Mouse (Mus musculus): ENCODE measurements around the gene Nupr1. TPM values are rescaled to one million over a fixed set of nuclear protein-coding genes. Genes with fewer than 3 reads are reported as not detected.
"Not testable (repeated sequence)": the region's sequence is repeated elsewhere in the genome, so short reads cannot be mapped to it uniquely, and the experiment has no call there.

Nupr1 gene
- polyA plus RNA-seq, 1 experiment from 2014 or later = 9.7 TPM

DNA sequence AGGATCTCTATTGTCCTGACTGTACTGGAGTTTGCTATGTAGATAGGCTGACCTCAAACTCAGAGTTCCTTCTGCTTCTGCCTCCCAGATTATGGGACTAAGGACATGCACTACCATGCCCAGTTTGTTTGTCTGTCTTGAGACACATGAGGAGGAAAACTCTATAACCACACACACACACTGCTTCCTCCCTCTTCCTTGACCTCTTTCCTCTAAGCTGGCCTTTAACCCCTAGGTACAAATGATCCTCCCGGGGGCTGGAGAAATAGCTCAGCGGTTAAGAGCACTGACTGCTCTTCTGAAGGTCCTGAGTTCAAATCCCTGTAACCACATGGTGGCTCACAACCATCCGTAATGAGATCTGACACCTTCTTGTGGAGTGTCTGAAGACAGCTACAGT, 13.7 kb upstream of the Nupr1 start:
- Histone ChIP-seq H3K27ac (ENCODE audit: low read depth) (no peak overlapping the region), H3K9ac (no peak overlapping the region), H3K36me3 (ENCODE audit: insufficient read depth) (no peaks in the 10 kb centered on the region), H3K4me3 (ENCODE audit: low read depth, low read length) (no peak overlapping the region), H3K4me2 (no peak overlapping the region), H3K27me3 (ENCODE audit: insufficient read depth, low read length) (no peaks in the 10 kb centered on the region), H3K4me1 (ENCODE audit: insufficient read depth) (no peaks in the 10 kb centered on the region), H3K9me3 (ENCODE audit: low read depth, low read length) (no peaks in the 10 kb centered on the region)
- TF ChIP-seq CTCF (IDR thresholded peaks at IDR 0.05; ENCODE audit: low read depth) = no peak
- DNase-seq (no peak), ATAC-seq (ENCODE audit: insufficient read depth) (no peak)
- 65% methylated on average over 3 of the region's 3 CpGs for WGBS

DNA sequence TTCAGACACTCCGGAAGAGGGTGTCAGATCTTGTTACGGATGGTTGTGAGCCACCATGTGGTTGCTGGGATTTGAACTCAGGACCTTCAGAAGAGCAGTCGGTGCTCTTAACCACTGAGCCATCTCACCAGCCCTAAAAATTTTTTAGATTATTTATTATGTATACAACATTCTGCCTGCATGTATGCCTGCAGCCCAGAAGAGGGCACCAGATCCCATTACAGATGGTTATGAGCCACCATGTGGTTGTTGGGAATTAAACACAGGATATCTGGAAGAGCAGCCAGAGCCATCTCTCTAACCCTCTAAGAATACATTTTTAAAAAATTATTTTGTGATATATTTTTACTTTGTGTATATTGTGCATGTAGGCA, 12.6 kb upstream of the Nupr1 start:
- TF ChIP-seq CTCF (IDR thresholded peaks at IDR 0.05; ENCODE audit: low read depth) = peak; percentile 75
- H3K4me1 ChIP-seq (ENCODE audit: insufficient read depth); H3K27ac ChIP-seq (ENCODE audit: low read depth); H3K9me3 ChIP-seq (ENCODE audit: low read depth, low read length); H3K4me3 ChIP-seq (ENCODE audit: low read depth, low read length); H3K4me2 ChIP-seq; H3K27me3 ChIP-seq (ENCODE audit: insufficient read depth, low read length); H3K36me3 ChIP-seq (ENCODE audit: insufficient read depth); H3K9ac ChIP-seq: not testable (repeated sequence)
- ATAC-seq (ENCODE audit: insufficient read depth) (0 out of 2 replicates have a peak, but pooled peaks have one; percentile 41), DNase-seq (peak; percentile 78)
- 51% methylated on average over 2 of the region's 3 CpGs for WGBS

DNA sequence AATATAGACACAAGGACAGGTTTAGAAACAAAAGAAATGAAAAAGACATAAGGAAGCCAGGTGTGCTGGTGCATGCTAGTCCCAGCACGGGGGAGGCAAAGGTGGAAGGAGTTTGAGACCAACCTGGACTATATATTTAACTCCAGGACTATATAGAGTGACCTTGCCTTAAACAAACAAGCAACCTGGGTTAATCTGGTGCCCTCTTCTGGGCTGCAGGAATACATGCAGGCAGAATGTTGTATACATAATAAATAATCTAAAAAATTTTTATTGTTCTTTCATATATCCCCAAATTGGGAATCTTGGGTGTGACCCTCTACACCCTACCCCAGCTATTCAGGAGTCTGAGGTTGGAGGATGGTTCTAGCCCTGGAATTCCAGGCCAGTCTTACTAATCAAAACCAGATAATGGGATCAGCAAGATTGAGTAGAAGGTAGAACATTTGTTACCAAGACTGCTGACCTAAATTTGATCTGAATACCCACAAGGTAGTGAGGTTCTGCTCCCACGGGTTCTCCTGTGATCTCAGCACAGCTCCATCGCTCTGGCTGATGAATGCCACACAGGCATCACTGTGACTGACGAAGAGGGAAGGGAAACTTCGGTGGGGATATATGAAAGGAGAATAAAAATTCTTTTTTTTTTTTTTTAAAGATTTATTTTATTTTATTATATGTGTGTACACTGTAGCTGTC, 12.0 kb upstream of the Nupr1 start:
- DNase-seq (no peak), ATAC-seq (ENCODE audit: insufficient read depth) (no peak)
- Histone ChIP-seq H3K36me3 (ENCODE audit: insufficient read depth) (no peaks in the 10 kb centered on the region), H3K9ac (no peak overlapping the region), H3K9me3 (ENCODE audit: low read depth, low read length) (no peaks in the 10 kb centered on the region), H3K4me2 (no peak overlapping the region), H3K4me3 (ENCODE audit: low read depth, low read length) (no peak overlapping the region), H3K27ac (ENCODE audit: low read depth) (no peak overlapping the region), H3K4me1 (ENCODE audit: insufficient read depth) (no peaks in the 10 kb centered on the region), H3K27me3 (ENCODE audit: insufficient read depth, low read length) (no peaks in the 10 kb centered on the region)
- 64% methylated on average over 5 of the region's 5 CpGs for WGBS
- peak; percentile 16; the same call in 1 of the 2 replicates for TF ChIP-seq CTCF (IDR thresholded peaks at IDR 0.05; ENCODE audit: low read depth)

DNA sequence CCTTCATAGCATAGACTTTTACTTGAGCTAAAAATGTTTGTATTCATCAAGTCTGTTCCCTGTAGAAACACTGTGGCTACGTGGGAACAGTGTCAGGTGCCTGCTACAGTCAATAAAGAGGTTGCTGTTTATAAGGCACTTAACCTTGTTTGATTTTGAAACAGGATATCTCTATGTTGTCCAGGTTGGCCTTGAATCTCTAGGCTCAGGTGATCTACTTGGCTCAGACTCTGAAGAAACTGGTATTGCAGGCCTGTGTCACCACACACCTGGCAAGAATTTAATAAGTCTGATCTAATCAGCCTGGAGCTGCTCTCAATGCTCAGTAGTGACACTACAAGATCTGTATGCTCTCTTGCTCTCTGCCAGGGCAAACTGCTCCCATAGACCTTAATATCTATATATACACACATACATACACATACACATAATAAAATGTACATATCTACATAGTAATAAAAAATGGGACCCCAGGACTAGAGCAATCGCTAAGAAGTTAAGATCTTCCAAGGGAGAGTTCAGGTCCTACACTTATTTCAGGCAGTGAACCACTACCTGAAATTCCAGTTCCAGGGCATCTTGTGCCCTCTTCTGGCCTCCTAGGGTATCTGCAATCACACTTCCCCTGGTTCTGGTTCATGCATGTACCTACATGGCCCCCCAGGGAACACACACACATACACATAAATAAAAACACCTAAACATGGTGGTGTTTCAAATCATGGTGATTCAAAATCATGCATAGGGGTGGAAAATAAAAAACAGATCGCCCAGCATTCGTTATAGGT, 6.3 kb upstream of the Nupr1 start:
- no peak overlapping the region for H3K4me2 ChIP-seq
- no peak overlapping the region; the same call in 1 of the 2 replicates for H3K27ac ChIP-seq (ENCODE audit: low read depth)
- H3K4me3 ChIP-seq (ENCODE audit: low read depth, low read length) = no peak overlapping the region
- no peaks in the 10 kb centered on the region for H3K27me3 ChIP-seq (ENCODE audit: insufficient read depth, low read length)
- no peaks in the 10 kb centered on the region for H3K4me1 ChIP-seq (ENCODE audit: insufficient read depth)
- 10% methylated on average over 4 of the region's 4 CpGs for WGBS
- H3K9me3 ChIP-seq (ENCODE audit: low read depth, low read length) = no peaks in the 10 kb centered on the region
- peak; percentile 74 for DNase-seq
- no peaks in the 10 kb centered on the region for H3K36me3 ChIP-seq (ENCODE audit: insufficient read depth)
- ATAC-seq (ENCODE audit: insufficient read depth) = peak; percentile 56
- TF ChIP-seq CTCF (IDR thresholded peaks at IDR 0.05; ENCODE audit: low read depth) = peak; percentile 78
- H3K9ac ChIP-seq = no peak overlapping the region

DNA sequence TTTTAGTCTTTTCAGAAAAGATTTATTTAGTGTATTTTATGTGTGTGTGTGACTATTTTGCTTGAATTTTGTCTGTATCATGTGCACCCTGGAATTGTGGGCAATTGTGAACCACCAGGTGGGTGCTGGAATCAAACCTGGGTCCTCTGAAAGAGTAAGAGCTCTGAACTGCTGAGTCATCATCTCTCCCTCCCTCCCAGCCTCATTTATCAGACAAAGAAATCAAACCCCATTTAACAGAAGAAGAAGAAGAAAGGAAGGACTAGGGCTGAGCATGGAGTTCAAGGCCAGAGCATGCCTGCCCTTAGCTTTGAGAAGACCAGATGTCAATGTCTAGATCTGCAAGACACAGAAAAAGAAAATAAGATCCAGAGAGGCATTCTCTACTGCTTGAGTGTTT, 4.7 kb upstream of the Nupr1 start:
- Histone ChIP-seq H3K9me3 (ENCODE audit: low read depth, low read length) (no peaks in the 10 kb centered on the region), H3K36me3 (ENCODE audit: insufficient read depth) (no peaks in the 10 kb centered on the region), H3K27me3 (ENCODE audit: insufficient read depth, low read length) (no peaks in the 10 kb centered on the region), H3K4me2 (no peak overlapping the region), H3K4me1 (ENCODE audit: insufficient read depth) (no peaks in the 10 kb centered on the region), H3K27ac (ENCODE audit: low read depth) (no peak overlapping the region), H3K4me3 (ENCODE audit: low read depth, low read length) (no peak overlapping the region), H3K9ac (no peak overlapping the region)
- TF ChIP-seq CTCF (IDR thresholded peaks at IDR 0.05; ENCODE audit: low read depth) = no peak
- ATAC-seq (ENCODE audit: insufficient read depth) (no peak), DNase-seq (no peak)

DNA sequence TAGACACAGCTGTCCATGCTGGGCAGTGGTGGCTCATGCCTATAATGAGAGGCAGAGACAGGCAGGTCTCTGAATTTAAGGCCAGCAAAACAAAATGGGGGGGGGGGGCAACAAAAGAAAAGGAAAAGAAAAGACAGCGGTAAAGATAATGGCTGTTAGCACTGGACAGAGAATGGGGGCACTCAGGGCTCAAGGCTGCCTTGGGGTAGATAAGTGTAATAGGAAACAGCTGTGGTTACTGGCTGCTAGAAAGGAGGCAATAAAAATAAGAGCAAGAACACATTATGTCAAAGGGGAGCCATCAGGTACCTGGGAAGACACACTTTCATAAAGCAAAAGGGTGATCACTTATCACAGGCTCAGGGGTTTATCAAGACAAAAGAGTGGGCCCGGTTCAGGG, 1.8 kb upstream of the Nupr1 start:
- TF ChIP-seq CTCF (IDR thresholded peaks at IDR 0.05; ENCODE audit: low read depth) = no peak
- Histone ChIP-seq H3K36me3 (ENCODE audit: insufficient read depth) (no peaks in the 10 kb centered on the region), H3K4me2 (no peak overlapping the region), H3K4me3 (ENCODE audit: low read depth, low read length) (no peak overlapping the region), H3K9ac (no peak overlapping the region), H3K27me3 (ENCODE audit: insufficient read depth, low read length) (no peaks in the 10 kb centered on the region), H3K4me1 (ENCODE audit: insufficient read depth) (no peaks in the 10 kb centered on the region), H3K27ac (ENCODE audit: low read depth) (no peak overlapping the region), H3K9me3 (ENCODE audit: low read depth, low read length) (no peaks in the 10 kb centered on the region)
- DNase-seq (no peak), ATAC-seq (ENCODE audit: insufficient read depth) (no peak)
- 77% methylated on average over 2 of the region's 2 CpGs for WGBS

DNA sequence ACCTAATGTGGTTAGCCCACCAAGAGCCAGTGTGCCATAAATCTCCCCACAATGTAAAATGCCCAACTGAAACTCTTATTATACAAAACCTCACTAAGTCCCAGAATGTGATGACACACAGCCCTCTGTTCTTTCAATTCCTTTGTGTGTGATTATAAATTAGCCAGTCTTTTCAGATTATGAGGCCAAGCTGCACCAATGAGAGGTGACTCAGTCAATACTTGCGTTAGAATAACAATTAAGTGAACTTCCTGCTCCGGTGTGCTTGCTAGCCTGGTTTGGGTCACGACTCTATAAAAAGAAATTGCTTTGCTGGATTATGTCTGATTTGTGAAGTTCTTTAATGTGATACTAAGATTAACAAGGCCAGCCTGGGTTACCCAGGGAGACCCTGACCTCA, 746 bp downstream of the Nupr1 start:
- H3K36me3 ChIP-seq (ENCODE audit: insufficient read depth) = no peaks in the 10 kb centered on the region
- WGBS = 58% methylated on average over 3 of the region's 3 CpGs
- no peak overlapping the region for H3K4me2 ChIP-seq
- no peak for TF ChIP-seq CTCF (IDR thresholded peaks at IDR 0.05; ENCODE audit: low read depth)
- H3K4me3 ChIP-seq (ENCODE audit: low read depth, low read length) = no peak overlapping the region
- H3K27me3 ChIP-seq (ENCODE audit: insufficient read depth, low read length) = no peaks in the 10 kb centered on the region
- no peaks in the 10 kb centered on the region for H3K9me3 ChIP-seq (ENCODE audit: low read depth, low read length)
- H3K27ac ChIP-seq (ENCODE audit: low read depth) = no peak overlapping the region
- 0 out of 2 replicates have a peak, but pooled peaks cover 4% of the 10 kb centered on the region for H3K4me1 ChIP-seq (ENCODE audit: insufficient read depth)
- ATAC-seq (ENCODE audit: insufficient read depth) (no peak), DNase-seq (no peak)
- H3K9ac ChIP-seq = no peak overlapping the region
